Mouse (Mus musculus) thymus, adult 2 months (tissue): ENCODE results near the gene Per2.

ENCODE experiments used
- CTCF ChIP-seq: fragments of 200-500 bp; IDR thresholded peaks from 2 replicates; pipeline ENCODE4 v1.5.1; 2012; ENCODE audit warnings: mild to moderate bottlenecking, control low read depth, low read length, moderate library complexity, borderline replicate concordance; ENCODE audit not compliant: control insufficient read depth, poor library complexity, insufficient read depth; ENCODE audit errors: extremely low read depth
- POLR2A ChIP-seq: fragments of 200-500 bp; IDR thresholded peaks from 2 replicates; pipeline ENCODE4 v1.6.1; 2012; ENCODE audit warnings: mild to moderate bottlenecking, low read length, control low read depth, moderate library complexity; ENCODE audit not compliant: control insufficient read depth, poor library complexity, insufficient read depth; ENCODE audit errors: extremely low read depth

GRCm38 (mm10) chr1:91434905-91435304, 24.2 kb downstream of the Per2 start:
- no peak for TF ChIP-seq CTCF
- TF ChIP-seq POLR2A = no peak
